Comparison of ENCODE assay signal across 20 mouse cellular contexts in genomic region chr11:99171442-99171841, GRCm38 (mm10). TPM values are rescaled to one million over a fixed set of nuclear protein-coding genes. Genes with fewer than 3 reads are reported as not detected.
"Had no signal": no experiment of that assay in that cellular context is flagged by ENCODE, and none has a peak within 500 bp of the region (broad histone marks: within the 10 kb centered on the region; RNA-seq: fewer than 3 reads in every experiment).

No protein-coding gene starts in this region.

- DNase-seq: kidney, adult 11 months; kidney, adult 8-10 months; kidney, postnatal 10 days; kidney, postnatal 36 days; left cerebral cortex, postnatal 4 days; liver, embryonic 13.5 days; lung, adult 2 months; lung, postnatal 14 days; midbrain, embryonic 14.5 days; right cerebral cortex, postnatal 25 days had no signal

- H3K27ac ChIP-seq: kidney, embryonic 15.5 days; liver, embryonic 13.5 days; neural tube, embryonic 12.5 days; neural tube, embryonic 15.5 days; stomach, postnatal 0 days had no signal

- H3K4me1 ChIP-seq: kidney, embryonic 15.5 days; liver, embryonic 13.5 days; neural tube, embryonic 12.5 days; neural tube, embryonic 15.5 days had no signal

- H3K4me3 ChIP-seq: kidney, embryonic 15.5 days; liver, embryonic 13.5 days; neural tube, embryonic 12.5 days; neural tube, embryonic 15.5 days had no signal

- H3K36me3 ChIP-seq: kidney, embryonic 15.5 days; liver, embryonic 13.5 days; neural tube, embryonic 12.5 days; neural tube, embryonic 15.5 days had no signal

- H3K9ac ChIP-seq: kidney, embryonic 15.5 days; liver, embryonic 13.5 days; neural tube, embryonic 12.5 days; neural tube, embryonic 15.5 days had no signal

- H3K4me2 ChIP-seq: kidney, embryonic 15.5 days; liver, embryonic 13.5 days; midbrain, embryonic 11.5 days; neural tube, embryonic 12.5 days; neural tube, embryonic 15.5 days had no signal

- H3K27me3 ChIP-seq: kidney, embryonic 15.5 days; liver, embryonic 13.5 days; neural tube, embryonic 12.5 days; neural tube, embryonic 15.5 days had no signal

- H3K9me3 ChIP-seq: kidney, embryonic 15.5 days; liver, embryonic 13.5 days; neural tube, embryonic 12.5 days; neural tube, embryonic 15.5 days had no signal

RNA-seq across cellular contexts. Expression of gene Ccr7, which starts 16.6 kb away (rescaled TPM):
- total RNA-seq: layer of hippocampus, adult 8-10 months; layer of hippocampus, postnatal 14 days; left cerebral cortex, postnatal 14 days; left cerebral cortex, postnatal 4 days; megakaryocyte-erythroid progenitor cell, adult 5-6 weeks; midbrain, postnatal 0 days had no signal
- polyA plus RNA-seq: midbrain, embryonic 11.5 days; midbrain, postnatal 0 days; neural tube, embryonic 15.5 days had no signal
